Mouse (Mus musculus) kidney, postnatal 14 days (tissue): Measurements from ENCODE around the gene Tbc1d2b.
A peak's percentile ranks its signal among the peaks of the same experiment; 100 is the strongest.

Experiments used
- DNase-seq: peaks from one replicate; pipeline ENCODE4 v3.0.0; 2022; ENCODE audit warnings: mixed read lengths

Tbc1d2b gene

DNA sequence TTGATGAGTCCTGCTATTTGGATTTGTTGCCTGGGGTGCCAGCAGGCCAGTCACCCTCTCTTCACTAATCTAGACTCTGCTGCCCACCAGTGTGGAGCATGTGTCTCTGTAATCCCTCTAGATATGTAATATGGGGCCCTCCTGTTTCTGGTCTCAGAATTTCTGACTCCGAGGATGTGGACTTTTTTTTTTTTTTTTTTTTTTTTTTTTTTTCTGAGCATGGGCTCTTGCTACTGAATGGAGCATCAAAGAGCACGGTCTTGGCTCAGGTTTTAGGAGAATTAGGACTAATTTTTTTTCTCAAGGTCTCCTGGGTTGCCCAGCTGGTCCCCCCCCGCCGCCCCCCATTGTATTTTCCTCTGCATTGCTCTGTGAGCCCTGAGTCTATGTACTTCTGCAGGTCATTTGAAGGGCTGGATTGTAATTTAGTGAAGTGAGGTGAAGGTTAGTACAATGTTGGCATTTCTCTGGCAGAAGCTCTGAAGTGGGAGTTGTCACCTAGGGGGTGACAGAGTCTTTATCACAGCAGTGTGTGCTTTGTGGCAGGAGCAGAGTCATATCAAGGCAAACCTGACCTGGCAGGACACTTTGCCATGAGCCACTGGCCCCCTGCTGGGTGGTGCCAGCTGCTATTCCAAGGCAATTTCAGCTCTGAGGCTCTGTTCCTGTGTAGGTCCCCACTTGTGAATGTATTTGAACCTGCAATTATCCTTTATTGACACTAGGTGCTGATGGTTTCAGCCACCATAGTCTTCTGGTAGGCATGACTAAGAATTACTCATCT, 105.7 kb downstream of the Tbc1d2b start:
- no peak for DNase-seq

DNA sequence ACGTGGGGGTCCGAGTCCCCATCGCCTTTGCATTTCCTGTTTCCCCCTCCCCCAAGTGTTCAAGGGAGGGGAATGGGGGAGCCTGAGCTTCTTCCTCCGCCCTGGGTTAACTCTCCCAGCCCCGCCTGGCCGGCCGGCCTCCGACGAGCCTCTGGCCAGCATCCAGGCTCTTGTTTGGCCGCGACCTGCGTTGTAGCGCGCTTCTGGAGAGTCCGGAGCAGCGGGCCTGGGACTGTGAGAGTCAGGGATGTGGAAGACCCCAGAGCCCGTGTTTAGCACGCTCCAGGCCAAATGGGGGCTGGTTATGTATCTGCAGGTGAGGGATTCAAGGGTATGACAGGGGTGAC, 106.9 kb downstream of the Tbc1d2b start:
- peak; percentile 72 for DNase-seq

DNA sequence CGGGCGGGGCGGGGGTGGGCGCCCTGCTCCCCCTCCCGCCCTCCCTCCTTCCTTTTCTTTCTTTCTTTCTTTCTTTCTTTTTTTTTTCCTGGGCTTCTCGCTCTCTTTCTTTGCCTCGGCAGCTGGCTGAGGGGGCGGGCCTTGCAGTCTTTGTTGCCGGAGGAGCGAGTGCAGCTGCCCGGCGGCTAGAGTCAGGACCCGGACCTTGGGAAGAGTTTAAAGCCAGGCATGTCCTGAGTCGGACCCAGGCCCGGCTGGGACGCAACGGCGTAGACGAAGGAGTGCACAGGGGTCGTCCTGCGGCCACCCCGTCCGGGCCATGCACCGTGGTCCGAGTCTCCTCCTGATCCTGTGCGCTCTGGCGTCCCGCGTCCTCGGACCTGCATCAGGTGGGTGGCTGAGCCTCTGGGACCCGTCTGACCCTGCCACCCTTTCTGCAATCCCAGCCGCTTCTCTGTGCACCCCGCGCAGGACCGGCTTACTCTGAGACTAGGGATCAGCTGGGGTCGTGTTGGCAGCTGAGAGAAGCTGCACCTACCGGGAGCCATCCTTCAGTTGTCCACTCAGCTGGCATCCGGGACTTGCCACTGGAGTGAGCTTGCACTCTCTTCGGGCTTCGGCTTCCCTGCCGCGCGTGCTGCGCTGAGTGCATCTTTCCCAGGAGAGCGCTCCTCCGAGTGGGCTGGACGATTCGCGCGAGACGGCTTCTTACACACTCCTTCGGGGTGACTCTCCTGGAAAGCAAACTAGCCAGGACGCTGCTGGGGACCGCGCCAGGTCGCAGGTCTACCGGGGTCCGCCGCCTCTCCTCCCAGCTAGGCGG, 107.5 kb downstream of the Tbc1d2b start, which contains the start of gene Adamts7:
Gene Adamts7, plus strand, starts transcription at position 144 of the 823 bp plus-strand sequence.
- peak; percentile 48 for DNase-seq

GRCm38 (mm10) chr9:90162243-90162925, 108.2 kb downstream of the Tbc1d2b start:
- DNase-seq: peak; percentile 84
